Mouse (Mus musculus) heart, adult 8-10 months (tissue): ENCODE results near the gene Psmc3ip. TPM values are rescaled to one million over a fixed set of nuclear protein-coding genes. Genes with fewer than 3 reads are reported as not detected.

Source experiments
- DNase-seq: peaks from one replicate; pipeline ENCODE4 v3.0.0; 2022; ENCODE audit warnings: low spot score
- total RNA-seq, 4 experiments: library from RNA; stranded (reverse); gene quantifications; 2 replicates each; pipeline ENCODE4 v1.2.4; 2022

Gene Psmc3ip
- total RNA-seq, 4 experiments from 2014 or later = 2.3 to 3.1 (median 2.8) TPM

DNA sequence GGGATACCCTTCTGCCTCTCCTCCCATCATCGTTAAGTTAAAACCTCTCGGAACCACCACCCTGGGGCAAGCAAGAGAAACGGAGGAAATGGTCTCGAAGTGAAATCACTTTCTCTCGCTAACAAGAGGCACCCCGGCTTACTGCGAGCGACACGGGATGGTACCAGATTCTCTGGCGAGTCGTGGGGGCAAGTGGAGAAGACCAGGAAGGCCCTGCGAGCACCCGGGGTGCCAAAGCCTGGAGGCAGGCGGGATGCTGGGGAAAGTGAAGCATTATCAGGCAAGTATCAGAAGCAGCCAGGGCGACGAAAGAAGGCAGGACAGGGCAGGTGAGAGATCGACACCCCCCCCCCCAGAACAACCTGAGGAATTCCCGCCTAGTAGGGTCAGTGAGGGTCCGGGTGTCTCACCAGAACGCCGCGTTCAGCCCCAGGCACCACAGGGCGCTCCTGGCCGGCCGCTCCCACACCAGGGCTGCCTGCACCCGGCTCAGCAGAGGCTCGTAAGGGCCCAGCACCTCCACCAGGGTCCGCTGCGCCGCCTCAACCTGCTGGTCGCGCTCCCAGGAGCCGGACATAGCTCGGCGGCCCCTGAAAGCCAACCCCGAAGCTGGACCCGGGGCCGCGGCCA lies 24.0 kb upstream of the Psmc3ip start:
- no peak for DNase-seq

DNA sequence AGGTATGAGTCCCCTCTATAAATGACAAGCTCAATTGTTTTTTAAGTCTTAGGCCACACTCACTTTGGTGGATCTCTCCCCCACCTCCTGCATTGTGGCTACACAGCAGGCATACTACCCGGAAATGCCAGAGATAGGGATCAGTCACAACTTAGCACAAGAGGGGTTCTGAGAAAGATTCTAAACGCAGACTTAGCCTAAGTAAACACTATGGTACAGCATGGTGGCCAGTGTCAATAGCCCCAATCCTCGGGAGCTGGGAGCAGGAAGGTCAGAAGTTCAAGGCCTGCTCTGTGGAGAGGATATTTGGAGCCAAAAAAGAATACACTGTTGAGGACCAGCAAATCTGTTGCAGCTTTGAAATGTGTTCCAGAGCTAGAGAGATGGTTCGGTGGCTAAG lies 22.9 kb upstream of the Psmc3ip start:
- no peak for DNase-seq

DNA sequence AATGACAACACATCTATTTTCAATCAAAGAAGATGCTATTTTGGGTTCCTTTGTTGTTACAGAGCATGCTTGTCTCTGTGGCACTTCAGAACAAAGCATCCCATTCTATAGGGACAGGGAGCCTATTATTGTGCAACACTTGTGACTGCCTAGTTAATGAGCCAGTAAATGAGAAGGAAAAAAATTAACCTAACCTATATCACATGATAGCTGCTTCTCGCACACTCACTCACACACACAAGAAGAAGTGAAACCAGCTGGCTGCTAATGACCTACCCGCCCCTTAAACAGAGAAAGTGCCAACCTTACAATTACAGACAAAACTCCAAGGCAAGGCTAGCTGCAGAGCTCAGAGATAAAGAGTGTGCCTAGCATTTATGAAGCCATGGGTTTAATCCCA lies 20.3 kb upstream of the Psmc3ip start:
- DNase-seq = no peak

DNA sequence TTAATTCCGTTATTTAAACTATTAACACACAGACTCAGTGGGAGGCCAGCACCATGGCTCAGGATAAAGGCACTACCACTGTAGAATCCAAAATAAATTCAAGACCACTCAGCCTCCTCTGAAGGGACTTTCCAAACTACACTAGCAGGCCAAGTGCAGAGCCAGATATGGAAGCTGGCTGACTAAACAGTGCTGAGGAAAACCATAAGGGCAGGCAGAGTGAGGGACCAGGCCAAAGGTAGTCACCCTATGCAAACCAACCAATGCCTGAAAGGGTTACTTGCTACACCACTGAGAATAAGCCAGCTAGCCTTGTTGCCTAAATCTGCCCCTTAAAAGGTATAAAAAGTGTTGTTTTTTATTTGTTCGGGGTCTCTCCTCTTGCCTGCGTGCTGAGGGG lies 16.9 kb upstream of the Psmc3ip start:
- DNase-seq = no peak

DNA sequence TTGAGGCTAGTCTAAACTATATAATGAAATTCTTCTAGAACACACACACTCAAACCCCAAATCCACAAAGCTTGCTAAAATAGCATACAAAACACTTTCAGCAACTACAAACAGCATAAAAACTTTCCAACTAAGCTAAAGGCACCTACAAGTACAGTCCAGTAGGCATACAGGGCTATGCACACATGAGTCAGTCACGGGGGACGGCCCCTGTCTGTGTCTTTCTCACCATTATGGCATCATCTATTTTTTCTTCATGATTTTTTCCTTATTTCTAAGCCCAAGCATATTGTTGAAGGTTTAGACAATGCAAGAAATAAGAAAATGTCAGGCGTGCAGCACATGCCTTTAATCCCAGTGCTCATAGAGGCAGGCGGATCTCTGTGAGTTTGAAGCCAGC lies 15.9 kb upstream of the Psmc3ip start:
- DNase-seq = no peak

DNA sequence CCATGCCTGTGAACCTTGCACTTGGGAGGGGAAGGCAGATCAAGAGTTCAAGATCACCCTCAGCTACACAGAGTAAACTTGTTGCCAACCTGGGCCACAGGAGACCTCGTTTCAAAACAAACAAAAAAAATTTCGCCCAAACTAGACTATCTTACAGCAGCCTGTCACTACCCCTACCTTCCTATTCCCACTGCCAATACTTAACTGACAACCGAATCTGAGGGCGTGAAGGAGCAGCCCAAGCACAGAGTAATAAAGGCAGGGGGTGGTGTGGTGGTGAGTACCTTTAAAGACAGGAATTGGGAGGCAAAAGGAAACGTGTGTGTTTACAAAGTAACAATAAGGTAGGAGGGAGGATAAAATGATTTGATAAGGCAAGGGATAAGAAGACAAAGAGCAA lies 15.5 kb upstream of the Psmc3ip start:
- no peak for DNase-seq

DNA sequence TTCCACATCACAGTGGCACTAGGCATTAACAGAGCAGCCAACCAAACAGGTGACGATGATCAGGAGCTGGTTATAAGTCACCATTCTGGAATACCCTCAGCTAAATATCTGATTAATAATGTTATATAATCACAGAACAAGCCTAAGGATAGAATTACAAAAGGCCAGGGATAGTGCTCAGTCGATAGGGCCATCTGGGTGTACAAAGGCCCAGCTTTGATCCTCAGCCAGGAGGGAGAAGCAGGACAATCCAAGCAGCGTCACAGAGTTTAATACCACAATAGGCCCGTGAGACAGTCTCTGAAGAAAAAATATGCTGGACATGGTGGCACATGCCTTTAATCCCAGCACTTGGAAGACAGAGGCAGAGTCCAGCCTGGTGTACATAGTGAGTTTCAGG lies 14.1 kb upstream of the Psmc3ip start:
- DNase-seq = no peak

DNA sequence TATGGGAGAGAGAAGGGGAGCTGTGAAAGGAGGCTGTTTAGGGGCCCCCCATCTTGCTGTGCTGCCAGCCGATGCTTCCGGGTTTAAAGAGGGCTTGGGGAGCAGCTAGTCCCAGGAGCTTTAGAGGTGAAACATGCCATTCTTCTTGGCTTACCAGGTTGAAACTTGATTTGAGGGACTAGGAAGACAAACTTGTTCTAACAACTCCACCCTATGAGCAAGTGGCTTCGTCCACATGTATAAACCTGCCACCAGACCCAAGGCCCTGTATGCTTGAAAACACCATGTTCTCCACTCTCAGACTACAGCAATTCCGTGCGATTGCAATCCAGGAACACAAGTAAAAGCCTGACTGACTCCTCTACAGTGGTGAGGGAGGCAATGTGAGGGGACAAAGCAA lies 7.8 kb upstream of the Psmc3ip start:
- DNase-seq = no peak

DNA sequence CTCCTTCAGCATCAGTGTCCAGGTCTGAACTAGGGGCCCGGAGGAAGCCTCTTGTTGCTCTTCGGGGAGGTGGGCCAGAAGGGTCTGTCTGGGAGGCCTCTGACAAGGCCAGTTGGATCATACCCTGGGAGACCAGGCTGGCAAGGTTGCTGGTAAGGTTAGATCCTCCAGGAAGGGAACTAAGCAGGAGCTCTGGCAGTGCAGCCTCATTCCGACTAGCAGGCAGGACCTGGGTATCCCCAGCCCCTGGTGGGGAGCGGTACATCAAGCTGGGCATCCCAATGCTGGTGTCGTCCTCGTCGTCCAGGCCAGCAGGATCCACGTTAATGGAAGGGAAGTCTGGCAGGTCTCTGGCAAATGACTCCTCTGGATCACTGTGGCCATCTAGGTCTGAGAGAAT lies 3.0 kb upstream of the Psmc3ip start:
- no peak for DNase-seq

DNA sequence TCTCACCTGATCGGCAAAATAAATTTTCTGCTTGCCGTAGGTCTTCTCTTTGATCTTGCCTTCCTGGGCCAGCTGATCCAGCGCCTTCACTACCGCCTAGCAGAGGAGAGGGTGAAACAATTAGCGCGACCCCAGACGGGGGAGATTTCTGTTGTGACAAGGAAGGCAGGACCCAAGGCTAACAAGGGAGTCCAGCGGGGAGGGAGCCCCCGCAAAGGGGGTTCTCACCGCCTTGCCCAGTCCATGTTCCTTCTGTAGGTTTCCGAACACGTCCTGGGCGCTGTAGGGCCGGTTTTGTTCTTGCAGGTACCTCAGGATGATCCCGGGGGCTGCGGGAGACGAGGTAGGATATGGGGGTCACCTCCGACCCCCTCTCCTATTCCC lies 314 bp downstream of the Psmc3ip start:
- no peak for DNase-seq

DNA sequence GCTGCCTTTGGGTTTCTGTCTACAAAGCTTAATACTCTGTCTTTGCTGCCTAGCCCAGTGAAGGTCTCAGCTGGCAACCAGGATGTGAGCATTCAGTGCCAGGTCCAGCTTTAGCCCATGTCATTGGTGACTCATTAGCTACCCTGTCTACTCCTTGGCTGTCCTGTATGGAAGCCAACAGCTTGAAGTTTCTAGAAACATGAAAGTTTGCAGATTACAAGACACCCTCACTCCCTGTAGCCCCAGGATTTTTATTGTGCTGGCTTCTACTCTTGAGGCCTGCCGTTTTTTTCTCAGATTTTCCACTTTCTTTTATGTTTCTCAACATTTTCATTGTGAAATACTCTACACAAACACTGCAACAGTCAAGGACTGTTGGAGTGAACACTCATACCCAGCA lies 5.3 kb downstream of the Psmc3ip start:
- DNase-seq = no peak

DNA sequence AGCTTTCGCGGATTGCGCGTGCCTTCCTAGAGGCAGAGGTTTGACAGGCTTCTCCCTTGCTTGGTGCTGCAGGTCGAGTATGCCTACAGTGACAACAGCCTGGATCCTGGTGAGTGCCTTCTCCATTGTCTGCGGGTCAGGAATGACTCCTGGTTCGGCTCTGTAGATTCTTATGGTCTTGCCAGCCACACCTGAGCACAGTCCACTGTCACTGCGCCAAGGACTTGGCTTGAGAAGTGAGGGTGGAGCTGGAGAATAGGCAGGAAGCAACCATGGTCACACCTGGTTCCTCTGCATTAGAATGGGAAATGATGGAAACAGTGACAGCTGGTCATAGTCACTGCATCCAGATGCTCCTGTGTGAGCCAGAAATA lies 7.6 kb downstream of the Psmc3ip start:
- no peak for DNase-seq

DNA sequence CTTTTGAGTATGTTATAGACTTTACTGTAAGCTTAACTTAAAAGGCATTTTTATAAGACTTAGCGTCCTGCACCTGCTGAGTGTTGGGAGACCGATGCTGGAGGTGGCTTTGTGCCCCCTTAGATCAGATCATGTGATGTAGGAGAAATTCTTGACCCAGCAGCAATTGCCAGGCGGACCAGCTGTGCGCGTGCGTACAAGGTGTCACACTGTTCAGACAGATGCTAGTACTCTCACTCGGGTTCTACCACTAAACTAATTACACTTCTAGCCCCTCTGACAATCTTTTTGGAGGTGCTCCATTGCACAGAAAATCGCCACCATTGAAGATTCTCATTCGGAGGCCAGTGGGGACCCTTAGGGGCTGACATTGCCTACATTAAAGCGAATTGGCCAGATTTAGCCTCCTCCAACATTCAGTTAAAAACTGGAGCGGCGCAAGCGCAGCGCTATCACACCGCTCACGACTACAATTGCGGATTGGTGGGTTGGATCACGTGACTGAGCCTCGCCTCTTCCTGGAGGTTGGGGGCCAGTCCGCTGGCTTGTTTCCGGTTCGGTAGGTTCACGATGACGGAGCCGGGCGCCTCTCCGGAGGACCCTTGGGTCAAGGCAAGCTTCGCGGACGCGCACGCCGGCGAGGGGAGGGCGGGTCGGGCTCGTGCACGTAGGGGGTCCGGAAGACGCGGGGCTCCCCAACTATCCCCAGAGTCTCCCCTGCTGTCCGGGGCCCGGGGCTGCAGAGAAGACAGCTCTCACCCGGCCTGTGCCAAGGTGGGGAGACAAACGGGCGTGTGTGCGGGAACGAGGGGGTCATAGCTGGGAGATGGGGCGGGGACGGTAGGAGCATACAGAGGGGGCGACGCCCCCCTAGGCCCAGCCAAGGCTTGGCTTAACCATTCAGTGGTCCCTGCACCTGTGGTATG lies 8.2 kb downstream of the Psmc3ip start, which contains the start of gene Mlx:
Gene Mlx (plus strand): TSS at position 522 of the 926 bp plus-strand sequence.
- DNase-seq = peak; percentile 93

DNA sequence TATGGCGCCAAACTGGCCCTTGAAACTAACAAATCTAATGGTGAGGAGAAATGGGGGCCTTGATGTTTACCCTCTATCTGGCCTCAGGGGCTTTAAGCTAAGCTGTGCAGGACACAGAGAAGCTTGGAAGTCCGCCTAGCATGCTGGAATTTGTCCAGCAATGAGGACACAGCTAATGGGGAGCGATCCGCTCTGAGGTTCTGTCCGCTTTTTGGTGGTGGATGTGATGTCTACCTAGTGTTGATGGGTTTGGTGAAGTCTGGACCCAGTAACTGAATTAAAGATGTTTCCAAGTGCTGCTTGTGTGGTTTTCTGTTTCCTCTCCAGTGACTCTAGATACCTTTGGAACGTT lies 8.9 kb downstream of the Psmc3ip start:
- DNase-seq = no peak

DNA sequence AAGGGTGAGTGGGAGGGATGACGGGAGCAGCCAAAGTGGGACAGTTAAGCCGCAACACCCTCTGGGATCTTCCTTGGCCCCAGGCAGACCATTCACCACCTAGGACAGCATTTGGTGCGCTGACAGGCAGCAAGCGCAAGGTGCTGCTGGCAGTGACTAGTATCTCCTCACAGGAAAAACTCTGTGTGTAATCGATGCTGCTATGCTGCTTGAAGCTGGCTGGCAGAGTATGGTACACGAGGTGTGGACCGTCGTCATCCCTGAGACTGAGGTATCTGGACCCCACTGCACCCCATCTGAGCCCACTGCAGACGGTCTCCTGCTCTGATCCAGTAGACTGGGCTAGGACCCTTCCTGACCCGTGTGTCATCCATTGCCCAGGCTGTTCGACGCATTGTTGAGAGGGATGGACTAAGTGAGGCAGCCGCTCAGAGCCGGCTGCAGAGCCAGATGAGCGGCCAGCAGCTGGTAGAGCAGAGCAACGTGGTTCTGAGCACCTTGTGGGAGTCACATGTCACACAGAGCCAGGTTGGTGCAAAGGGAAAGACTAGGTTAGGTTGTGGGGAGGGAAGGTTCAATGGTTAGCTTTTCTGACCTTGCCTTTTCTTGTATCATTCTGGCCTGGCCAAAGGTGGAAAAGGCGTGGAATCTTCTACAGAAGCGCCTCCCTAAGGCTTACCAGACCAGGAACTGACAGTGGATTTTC lies 9.5 kb downstream of the Psmc3ip start:
- no peak for DNase-seq

DNA sequence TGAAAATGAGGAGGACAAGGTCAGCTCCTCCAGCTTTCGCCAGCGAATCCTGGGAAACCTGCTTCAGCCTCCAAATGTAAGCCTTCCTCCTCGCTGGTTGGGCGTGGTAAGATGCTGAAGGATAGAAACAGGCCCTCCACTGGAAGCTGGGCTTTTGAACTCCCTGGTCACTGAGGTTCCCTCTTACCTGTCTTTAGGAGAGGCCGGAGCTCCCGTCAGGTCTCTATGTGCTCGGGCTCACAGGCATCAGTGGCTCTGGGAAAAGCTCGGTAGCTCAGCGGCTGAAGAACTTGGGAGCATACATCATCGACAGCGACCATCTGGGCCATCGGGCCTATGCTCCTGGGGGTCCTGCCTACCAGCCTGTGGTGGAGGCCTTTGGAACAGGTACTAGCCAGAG lies 10.4 kb downstream of the Psmc3ip start:
- DNase-seq = no peak

DNA sequence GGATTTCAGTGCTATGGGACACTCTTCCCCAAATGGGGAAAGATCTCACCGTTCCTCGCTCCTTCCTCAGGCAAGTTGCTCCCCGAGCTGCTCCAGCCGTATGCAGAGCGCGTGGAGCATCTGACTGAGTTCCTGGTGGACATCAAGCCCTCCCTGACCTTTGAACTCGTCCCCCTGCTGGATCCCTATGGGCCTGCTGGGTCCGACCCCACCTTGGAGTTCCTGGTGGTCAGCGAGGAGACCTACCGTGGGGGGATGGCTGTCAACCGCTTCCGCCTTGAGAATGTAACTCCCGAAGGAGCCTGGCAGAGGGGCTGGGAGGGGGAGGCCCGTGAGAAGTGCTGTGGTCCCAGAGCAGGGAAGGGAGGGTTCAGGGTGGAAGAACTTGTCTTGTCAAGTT lies 11.0 kb downstream of the Psmc3ip start:
- DNase-seq = no peak

DNA sequence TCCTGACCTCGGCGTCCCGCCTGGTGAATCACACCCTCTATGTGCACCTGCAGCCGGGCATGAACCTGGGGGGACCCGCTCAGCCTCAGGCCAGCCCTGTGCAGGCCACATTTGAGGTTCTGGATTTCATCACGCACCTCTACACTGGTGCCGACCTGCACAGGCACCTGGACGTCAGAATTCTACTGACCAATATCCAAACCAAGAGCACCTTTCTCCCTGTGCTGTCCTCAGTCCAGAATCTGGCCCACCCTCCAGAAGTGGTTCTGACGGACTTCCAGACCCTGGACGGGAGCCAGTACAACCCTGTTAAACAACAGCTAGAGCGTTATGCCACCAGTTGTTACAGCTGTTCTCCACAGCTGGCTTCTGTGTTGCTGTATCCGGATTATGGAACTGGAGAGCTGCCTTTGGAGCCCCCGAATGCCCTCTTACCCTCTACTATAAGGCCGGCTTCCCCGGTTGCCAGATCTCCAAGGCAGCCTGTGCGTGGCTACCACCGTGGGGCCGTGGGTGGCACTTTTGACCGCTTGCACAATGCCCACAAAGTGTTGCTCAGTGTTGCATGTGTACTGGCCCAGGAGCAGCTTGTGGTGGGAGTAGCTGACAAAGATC lies 12.0 kb downstream of the Psmc3ip start:
- DNase-seq = no peak

DNA sequence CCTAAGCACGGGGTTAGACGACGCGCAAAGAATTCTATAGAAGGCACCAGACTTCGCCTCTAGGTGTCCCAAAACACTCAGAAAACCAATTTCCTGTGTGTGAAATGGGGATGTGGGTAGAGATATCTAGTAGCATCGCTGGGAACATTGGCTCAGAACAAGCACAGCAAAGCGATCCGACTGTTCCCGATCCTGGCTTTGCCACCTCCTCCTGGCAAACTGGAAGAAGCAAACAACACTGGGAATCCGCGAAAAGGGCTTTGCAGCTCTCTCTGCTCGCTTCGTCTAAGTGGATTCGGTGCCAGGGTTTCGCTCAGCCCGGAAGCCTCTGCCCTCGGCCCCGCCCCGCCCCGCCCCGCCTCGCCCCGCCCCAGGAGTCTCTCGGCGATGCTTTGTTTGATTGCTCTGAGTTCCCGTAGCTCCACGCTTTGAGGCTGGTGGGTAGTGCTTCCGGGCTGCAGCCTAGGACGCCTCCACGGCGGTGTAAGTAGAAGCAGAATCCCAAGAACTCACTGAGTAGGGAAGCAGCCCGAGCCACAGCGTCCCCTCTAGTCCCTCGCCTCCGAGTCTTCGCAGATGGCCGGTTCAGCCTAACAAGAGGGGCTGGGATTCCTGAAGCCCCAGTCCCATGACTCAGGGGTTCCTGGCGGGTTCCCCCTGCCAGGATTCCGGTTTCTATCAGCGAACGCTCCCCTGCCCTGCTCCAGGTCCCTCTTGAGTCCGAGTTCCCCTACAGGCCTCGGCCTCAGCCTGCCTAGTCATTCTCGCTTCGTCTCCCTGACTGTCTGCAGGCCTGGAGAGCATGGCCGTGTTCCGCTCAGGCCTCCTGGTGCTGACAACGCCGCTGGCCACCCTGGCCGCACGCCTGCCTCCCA lies 12.8 kb downstream of the Psmc3ip start, which contains the start of gene Coasy:
Gene Coasy (plus strand): TSS at position 358 of the 875 bp plus-strand sequence.
- peak; percentile 87 for DNase-seq

DNA sequence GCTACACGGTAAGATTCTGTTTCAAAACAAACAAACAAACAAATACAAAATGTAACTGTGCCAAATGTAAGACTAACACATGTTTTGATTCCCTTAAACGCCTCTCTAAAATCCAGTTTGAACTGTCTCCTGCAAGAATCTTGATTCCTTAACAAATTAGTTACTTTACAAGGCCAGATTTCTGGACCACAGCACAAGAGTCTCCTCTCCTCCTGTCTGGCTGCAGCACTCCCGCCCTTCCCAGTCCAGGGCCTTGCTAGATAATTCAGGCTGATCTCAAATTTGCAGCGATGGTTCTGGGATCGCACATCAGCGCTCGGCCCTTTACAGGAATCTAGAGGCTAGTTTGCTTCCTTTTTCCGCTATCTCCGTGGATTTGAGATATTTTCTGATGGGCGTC lies 13.6 kb downstream of the Psmc3ip start:
- no peak for DNase-seq

DNA sequence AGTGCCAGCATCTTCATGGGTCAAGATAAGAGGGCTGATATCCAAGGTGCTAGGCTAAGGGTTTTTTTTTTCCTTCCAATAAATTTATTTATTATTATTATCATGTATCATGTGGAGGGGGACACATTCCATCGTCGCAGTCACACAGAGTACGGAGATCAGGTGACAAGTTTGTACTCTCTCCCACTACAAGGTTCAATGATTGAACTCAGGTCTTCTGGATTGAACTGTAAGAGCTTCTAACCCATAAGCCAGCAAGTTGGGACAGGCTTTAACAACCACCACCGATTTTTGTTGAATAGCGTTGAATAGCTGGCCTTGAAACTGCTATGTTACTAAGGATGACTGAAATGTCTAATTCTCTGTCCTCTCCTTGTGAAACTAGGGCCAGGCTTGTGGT lies 14.8 kb downstream of the Psmc3ip start:
- no peak for DNase-seq
